Mouse (Mus musculus): ENCODE measurements at regions not wholly inside any gene's neighbourhood (a gene's known extent, or its start where the extent isn't known, plus 50 kb on each side); places are given as distances from the start of the nearest gene placed in this dataset.

DNA sequence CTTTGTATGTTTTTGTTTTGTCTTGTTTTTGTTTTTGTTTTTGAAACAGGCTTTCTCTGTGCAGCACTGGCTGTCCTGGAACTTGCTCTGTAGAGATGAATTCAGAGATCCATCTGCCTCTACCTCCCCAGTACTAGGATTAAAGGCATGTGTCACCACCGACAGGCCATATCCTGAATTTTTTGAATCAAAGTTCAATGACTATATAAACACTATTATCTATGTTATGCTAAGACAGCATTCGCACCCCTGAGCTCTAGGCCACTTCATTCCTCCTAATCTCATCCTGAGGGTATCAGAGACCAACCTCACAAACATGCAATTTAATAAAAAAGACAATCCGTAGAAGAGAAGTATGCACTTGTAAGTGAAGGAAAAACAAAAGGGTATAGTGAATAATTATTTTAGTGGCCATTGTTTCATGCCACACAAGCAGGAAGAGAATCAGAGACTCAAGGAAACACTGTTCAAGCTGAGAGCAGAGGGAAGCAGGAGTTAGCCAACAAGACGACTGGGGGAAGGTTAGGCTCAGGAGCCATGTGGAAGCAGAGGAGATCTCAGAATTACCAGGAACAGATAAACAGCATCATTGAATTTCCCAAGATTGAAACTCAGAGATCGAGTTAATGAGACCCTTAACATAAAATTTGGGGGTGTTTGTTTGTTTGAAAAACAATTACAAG, 101.2 kb upstream of the Cited2 start:
- ATAC-seq (ENCODE audit: extremely low read depth, insufficient number of reproducible peaks, low FRiP score, poor library complexity, severe bottlenecking): no peak

DNA sequence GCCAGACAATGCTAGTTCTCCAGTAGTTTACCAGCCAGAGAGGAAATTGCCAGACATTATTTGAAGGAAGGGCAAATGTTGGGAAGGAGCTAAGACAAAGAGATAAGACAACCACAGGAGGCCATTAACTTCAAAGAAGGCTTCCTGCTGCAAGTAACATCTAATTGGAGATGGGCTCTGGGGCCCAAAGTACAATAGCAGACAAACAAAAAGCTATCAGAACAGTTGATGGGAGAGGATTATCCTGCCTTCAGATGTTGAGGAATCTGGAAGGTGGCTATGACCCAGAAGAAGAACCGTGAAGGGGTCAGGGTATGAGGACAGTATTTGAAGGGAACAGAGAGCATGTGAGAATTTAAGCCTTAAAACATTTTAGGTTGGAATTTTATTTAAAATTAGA, 100.2 kb upstream of the Cited2 start:
- ATAC-seq (ENCODE audit: extremely low read depth, insufficient number of reproducible peaks, low FRiP score, poor library complexity, severe bottlenecking): no peak

DNA sequence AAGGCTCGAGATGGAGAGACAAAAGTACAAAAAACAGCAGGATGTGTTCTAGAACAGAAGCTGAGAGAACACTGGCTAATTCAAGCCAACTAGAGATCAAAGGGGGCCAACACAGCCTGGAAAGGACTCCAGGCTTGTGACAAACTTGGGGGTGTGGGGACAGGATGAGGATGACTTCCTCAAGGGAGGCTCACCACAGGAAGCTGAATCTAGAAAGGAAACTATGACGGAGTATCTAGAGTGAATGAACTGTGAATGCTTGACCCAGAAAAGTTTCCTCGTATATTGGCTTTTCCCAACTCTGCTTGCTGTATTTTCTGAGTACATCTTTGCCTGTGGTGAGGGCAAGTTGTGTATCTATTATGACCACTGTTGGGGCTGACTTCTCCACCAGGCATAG, 93.3 kb upstream of the Cited2 start:
- 0 out of 2 replicates have a peak, but pooled peaks have one; percentile 23 for ATAC-seq (ENCODE audit: extremely low read depth, insufficient number of reproducible peaks, low FRiP score, poor library complexity, severe bottlenecking)

DNA sequence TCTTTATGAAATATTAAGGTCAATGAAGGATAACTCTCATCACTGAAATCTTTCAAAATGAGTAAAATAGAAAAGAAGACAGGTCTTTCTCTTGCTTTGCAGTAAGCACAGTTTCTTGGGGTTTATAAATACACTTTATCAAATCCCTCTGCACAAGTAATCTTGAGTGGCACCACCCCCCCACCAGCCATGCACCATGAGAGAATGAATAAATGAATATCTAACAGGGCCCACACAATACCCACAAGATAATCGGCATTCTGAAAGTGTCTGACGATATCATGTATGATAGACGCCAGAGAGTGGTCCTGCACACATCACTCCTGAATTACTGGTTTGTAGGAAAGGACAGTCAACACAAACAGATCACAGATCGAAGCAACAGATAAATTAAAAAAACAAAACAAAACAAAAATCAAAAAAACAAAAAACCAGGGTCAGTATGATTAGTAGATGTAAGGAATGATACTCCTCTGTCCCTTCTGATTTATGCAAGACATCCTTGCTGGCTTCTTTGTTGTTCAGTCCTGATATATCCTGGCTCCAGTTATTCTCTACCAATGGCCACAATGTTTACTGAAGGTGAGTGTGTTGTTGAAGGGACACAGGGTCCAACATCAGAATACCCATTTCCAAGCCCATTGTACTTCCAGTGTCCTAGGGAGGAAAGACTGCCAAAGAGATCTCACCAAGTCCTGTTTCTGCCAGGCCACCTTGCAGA, 92.0 kb upstream of the Cited2 start:
- no peak for ATAC-seq (ENCODE audit: extremely low read depth, insufficient number of reproducible peaks, low FRiP score, poor library complexity, severe bottlenecking)

DNA sequence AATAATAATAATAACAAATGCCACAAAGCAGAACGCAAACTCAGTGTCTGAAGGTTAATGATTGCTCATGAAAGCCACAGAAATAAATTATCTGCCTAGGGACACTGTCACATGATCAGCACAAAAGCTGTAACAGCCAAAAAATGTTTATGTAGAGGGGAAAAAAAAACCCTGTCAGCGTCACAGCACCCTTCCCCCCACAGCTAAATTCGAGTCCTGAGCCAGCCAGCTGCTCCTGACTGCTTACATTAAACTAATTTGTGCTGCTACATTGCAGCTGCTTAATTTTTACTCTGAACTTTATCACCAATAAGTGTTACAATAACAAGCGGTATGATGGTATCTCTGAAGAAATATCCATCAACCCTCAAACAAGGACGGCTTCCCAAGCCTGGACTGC, 91.2 kb upstream of the Cited2 start:
- no peak for ATAC-seq (ENCODE audit: extremely low read depth, insufficient number of reproducible peaks, low FRiP score, poor library complexity, severe bottlenecking)

DNA sequence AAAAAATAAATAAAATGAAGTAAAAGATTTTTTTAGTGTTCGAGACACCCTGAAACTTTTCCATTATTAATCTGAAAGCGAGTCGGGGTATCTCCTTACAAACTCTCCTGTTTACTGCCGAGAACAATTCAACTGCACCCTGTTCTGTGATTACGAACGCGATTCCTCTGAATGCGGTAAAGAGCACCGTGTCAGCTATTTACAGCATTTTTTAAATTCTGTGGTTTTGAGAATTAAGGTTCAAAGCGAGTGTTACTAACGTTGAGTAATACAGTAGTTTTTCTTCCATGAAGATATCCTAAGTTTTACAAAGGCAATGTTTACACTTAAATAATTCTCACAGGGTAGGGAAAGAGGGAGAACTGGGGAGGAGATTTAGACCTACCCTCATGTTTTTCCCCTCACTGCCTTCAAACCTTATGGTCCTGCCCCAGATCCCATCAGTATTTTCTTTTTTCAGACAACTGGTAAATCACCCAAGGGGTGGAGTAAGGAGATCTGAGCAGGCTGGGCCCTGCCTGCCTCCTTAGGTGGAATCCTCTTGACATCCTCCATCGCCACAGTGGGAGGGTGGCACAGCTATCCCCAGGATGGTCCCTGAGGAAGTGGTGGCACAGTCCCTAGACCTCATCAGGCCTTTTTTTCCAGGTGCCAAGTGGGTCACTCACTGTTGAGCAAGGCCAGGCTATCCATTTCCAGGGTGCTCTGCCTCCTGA, 89.9 kb upstream of the Cited2 start:
- ATAC-seq (ENCODE audit: extremely low read depth, insufficient number of reproducible peaks, low FRiP score, poor library complexity, severe bottlenecking): no peak

DNA sequence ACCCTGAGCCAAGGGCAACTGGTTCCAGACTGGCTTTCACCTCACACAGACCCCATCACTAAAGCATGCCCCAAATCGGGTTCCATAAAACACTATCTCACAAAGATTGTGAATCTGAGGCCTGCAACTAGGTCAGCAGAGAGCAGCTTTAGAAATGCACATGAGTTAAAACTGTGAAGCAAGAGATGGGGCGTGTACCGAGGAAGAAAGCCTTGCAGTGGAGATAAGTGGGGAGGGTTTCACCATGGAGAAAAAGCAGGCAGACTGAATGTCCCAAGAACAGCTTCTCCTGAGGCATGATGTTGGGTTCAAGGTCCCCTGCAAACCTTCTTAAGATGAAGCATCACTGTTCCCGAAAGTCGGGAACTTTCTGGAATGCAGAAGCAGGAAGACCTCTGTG, 77.7 kb upstream of the Cited2 start:
- no peak for ATAC-seq (ENCODE audit: extremely low read depth, insufficient number of reproducible peaks, low FRiP score, poor library complexity, severe bottlenecking)

DNA sequence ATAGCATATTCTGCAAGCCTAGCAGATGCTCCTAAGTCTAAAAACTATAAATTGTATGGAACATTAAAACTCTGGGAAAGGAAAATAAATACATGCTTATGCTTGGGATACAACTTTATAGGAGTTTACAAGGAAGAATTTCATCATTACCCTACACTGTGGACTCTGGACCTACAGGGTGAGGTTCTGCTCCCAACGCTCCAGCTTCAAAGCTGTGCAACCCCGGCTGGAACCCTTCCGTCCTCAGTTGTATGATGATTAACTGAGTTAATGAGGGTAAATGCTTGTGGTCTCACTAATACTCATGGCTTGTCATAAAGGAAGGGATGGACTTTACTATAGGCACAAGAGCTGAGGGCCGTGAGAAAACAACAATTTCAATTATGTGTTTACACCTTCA, 76.6 kb upstream of the Cited2 start:
- ATAC-seq (ENCODE audit: extremely low read depth, insufficient number of reproducible peaks, low FRiP score, poor library complexity, severe bottlenecking): no peak

DNA sequence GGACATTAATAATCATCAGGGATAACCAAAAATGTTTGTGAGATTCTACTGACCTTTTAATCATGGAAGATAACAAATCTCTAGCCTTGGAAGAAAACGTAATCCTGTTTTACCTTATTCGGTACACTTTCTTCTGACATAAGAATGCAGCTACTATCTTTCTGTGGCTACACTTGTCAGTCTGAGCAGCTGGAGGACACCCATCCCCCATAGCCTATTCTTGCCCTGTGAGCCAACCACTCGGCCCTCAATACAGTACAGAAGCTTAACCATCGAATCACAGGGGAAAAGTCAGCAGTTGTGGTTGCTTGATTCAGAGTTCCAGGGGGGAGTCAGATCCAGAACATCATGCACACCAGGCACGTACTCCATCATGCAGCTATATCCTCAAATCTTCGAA, 74.9 kb upstream of the Cited2 start:
- ATAC-seq (ENCODE audit: extremely low read depth, insufficient number of reproducible peaks, low FRiP score, poor library complexity, severe bottlenecking): no peak

DNA sequence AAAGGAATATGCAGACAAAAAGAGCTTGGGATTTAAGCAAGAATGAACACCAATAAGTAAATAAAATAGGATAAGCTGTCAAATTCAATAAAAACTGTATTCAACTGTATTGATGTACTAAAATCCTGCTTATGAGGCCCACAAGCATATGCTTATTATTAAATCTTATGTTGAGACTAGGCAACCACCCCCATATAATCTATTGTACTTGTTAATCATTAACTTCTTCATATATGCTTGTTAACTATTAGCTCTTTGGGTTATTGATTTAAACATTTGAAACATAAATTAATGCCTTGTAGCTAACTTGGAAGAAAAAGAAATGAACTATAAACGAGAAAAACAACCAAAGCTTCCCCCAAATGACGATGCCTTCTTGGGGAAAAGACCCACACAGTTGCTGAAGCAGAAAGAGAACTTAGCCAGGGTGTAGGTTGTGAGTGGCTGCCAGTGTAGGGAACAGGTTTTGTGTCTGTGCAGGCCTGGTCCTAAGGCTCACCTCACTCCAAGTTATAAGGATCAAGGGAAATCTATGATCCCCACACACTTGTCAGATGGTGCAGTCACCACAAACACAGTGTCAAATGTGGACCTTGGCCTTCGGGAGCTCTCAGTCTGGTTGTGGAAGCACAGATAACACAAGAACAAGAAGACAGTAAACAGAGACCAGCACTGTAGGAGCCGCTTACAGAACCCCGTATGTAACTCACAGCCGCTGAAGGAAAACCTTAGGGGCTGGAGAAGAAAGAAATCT, 71.8 kb upstream of the Cited2 start:
- ATAC-seq (ENCODE audit: extremely low read depth, insufficient number of reproducible peaks, low FRiP score, poor library complexity, severe bottlenecking): no peak

DNA sequence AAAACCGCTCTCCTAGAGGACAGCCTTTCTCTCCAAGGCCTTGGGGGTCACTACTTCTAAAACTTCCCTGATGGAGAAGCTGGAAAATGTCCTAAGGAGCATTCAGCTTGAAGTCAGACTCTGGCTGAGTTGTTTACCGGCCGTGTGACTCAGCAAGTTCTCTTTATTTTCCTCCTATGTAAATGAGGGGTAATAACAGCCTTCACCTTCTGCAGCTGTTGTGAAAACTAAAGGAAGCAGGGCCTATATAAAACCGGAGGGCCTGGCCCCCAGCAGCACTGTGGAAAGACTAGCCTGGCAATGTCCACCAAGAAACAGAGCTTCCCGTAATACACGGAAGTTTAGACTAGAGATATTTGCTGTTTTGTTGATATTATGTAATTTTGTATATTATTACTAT, 69.7 kb upstream of the Cited2 start:
- no peak for ATAC-seq (ENCODE audit: extremely low read depth, insufficient number of reproducible peaks, low FRiP score, poor library complexity, severe bottlenecking)

DNA sequence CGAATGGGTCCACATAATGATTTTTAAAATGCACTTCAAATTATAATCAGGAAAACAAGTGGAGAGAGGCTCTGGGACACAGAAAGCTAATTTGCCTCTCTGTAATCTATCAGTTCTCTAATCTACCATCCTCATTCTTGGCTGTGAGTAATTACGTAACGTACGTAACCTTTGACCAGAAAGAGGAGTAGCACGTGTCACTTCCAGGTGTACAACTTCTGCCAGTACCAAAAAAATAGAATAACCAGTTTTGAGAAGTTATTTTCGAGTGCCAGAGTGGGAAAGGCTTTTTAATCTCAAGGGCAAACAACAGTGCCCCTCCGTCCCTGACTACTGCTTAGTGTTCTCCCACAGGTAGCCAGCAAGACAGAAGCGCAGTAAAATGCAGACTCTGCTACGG, 69.2 kb upstream of the Cited2 start:
- no peak for ATAC-seq (ENCODE audit: extremely low read depth, insufficient number of reproducible peaks, low FRiP score, poor library complexity, severe bottlenecking)

DNA sequence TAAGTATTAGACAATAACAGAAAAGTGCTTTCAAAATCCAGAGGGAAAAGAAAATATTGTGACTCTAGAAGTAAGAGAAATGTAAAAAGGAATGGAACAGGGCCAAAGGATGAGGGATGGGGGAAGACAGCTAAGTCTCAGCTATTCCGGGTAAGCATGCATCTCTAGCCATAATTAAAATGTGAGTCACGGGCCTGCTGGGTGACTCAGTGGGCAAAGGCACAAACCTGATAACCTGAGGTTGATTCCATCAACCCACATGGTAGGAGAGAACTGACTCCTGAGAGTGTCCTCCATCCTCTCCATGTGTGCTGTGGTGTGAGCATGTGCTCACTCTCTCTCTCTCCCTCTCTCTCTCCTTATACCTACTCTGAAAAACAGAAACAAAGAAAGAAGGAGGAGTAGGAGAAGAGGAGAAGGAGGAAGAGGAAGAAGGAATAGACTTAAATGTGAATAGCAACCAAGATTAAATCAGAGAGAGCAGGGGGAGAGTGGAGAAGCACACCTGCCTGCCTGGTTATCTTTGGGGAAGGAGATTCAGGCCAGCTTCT, 68.6 kb upstream of the Cited2 start:
- no peak for ATAC-seq (ENCODE audit: extremely low read depth, insufficient number of reproducible peaks, low FRiP score, poor library complexity, severe bottlenecking)

DNA sequence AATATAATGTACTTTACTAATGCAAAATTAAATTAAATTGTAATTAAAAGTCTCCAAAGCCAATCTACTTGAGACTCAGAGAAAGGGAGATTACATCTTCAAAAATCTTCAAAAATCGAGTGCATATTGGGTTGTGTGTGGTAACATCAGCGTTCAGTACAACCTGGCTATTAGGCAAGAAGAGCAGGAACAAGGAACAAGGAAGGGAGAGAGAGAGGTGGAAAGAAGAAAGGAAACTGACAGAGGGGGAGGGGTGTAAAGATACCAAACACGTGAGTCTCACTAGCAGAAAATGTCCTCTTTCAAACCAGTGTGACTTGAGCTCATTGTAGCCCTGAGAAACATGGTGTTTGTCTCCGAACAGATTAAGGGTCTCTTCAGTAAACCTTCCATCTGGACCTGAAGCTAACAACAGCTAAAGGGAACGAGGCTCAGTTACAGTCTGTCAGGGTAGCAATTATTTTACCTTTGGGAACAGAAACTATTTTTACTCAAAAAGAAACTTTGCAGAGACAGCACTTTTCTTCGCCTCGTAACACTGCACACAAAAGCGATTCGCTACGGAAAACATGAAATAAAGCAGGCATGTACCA, 67.5 kb upstream of the Cited2 start:
- ATAC-seq (ENCODE audit: extremely low read depth, insufficient number of reproducible peaks, low FRiP score, poor library complexity, severe bottlenecking): no peak

DNA sequence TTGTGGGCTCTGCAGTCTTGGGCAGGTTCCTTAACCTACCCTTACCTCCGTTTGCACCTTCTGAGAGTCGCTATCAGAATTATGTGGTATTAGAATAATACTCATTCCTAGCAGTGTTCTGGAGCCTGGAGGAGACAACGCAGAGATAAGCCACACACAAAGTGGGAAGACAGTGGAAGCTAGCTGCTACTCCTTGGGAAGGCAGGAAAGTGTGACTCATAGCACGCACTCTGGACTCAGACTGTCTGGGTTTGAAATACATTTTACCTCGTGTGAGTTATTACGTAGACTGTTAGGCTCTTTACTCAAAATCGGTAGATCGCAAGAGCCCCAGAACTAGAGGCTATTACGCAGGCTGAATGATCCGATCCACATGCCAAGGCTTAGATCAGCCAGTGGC, 66.7 kb upstream of the Cited2 start:
- ATAC-seq (ENCODE audit: extremely low read depth, insufficient number of reproducible peaks, low FRiP score, poor library complexity, severe bottlenecking): no peak

DNA sequence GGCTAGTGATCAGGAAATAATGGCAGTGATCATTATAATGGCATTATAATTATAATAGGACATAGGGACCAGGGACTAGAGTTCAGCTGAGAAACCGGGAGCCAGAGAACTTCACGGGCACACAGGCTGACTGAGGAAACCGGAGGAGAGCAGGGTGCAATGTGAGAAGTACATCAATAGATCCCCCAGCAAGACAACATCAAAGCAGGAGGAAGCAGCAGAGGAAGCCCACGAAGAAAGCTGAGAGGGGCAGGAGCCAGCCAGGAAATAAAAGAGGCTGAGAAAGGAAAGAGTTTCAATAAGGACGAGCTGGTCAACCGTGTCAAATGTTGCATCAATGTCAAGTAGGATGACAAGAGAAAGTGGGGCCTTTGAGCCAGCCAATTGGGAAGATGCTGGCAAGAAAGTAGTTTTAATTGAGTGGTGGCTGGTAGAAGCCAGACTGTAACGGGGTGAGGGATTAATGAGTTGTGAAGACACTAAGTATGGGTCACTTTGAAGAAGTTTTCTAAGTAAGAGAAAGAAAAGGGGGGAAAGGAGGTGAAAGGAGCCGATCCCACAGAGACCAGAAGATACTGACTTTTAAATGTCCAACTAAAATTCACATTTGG, 66.0 kb upstream of the Cited2 start:
- no peak for ATAC-seq (ENCODE audit: extremely low read depth, insufficient number of reproducible peaks, low FRiP score, poor library complexity, severe bottlenecking)

DNA sequence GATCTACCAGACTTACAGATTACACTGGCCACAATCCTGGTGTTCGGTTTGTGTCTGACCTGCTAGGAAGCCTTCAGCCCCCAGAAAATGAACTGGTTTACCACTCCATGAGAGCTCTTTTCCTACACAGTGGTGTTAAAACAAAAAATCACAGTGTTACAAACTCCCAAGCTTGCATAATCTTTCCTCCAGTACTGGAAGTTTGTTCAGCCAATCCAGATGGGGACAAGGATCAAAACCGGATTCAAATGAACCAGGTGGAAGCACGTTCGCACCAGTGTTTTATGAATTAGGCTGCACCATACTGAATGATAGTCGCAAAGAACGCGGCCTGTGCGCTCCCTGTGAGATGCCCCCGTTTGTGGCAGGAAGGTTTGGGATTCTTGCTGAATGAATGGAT, 63.4 kb upstream of the Cited2 start:
- no peak for ATAC-seq (ENCODE audit: extremely low read depth, insufficient number of reproducible peaks, low FRiP score, poor library complexity, severe bottlenecking)

DNA sequence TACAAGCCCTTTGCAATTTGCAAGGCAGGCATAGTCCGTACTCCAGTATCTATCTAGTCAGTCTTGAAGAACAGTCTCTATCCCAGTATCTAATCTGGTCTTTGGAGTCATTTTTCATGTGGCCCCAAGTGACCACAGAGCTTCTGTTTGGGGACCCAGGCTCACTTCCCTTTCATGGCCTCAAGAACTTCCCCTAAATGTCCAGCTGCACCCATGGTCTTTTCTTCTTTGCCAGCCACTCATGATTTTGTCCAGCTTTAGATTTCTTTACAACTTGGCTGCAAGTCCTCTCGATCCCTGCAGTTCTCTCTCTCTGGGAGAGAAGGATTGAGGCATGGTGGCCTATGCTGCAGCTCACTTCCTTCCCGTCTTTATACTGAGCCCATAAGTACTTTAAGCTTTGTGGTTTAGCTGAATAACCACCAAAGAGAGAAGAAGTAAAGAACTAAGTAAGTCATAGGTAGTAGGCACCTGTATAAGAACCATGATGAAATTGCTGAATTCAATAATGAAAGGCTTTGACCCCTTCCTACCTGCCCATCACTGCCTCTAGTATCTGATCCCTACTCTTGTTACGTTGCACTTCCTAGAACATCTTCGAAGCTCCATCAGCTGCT, 62.1 kb upstream of the Cited2 start:
- peak; percentile 72 for ATAC-seq (ENCODE audit: extremely low read depth, insufficient number of reproducible peaks, low FRiP score, poor library complexity, severe bottlenecking)

Measured in neutrophil, adult 5-6 weeks (primary cell).